Mouse (Mus musculus) MEL (cell line): ENCODE measurements around the gene Ppan.

Source experiments
- CTCF ChIP-seq, 3 experiments: IDR thresholded peaks in 2 of 3; conservative IDR thresholded peaks in 1 of 3; 2 replicates each; pipeline ENCODE4 v1.5.1; 2011 to 2012; ENCODE audit warnings: low read length in 3 of 3, low read depth in 2 of 3, mild to moderate bottlenecking in 2 of 3, improper control_type of control experiment in 1 of 3, inconsistent platforms in 1 of 3, mixed read lengths in 1 of 3, moderate library complexity in 1 of 3; ENCODE audit not compliant: control insufficient read depth in 1 of 3, insufficient read depth in 1 of 3, poor library complexity in 1 of 3, severe bottlenecking in 1 of 3
- GATA1 ChIP-seq: IDR thresholded peaks from 2 replicates; pipeline ENCODE4 v1.6.1; 2011; ENCODE audit warnings: low read depth, low read length, improper control_type of control experiment
- KAT2A ChIP-seq: conservative IDR thresholded peaks from 2 replicates; pipeline ENCODE4 v1.6.1; 2012; ENCODE audit warnings: low read depth, low read length, improper control_type of control experiment, inconsistent platforms
- NRF1 ChIP-seq: IDR thresholded peaks from 2 replicates; pipeline ENCODE4 v1.6.1; 2014; ENCODE audit warnings: low read depth, mild to moderate bottlenecking, inconsistent platforms, low read length, improper control_type of control experiment, moderate library complexity; ENCODE audit not compliant: poor library complexity, insufficient read depth, severe bottlenecking
- POLR2A ChIP-seq, 2 experiments: IDR thresholded peaks; 2 replicates each; pipeline ENCODE4 v1.6.1; 2011 to 2012; ENCODE audit warnings: low read length in 2 of 2, mild to moderate bottlenecking in 2 of 2, control low read depth in 1 of 2, improper control_type of control experiment in 1 of 2, low read depth in 1 of 2, moderate library complexity in 1 of 2; ENCODE audit not compliant: control insufficient read depth in 1 of 2, insufficient read depth in 1 of 2, poor library complexity in 1 of 2
- RCOR1 ChIP-seq: IDR thresholded peaks from 2 replicates; pipeline ENCODE4 v1.6.1; 2012; ENCODE audit warnings: low read depth, mild to moderate bottlenecking, inconsistent platforms, low read length, improper control_type of control experiment
- TCF12 ChIP-seq: IDR thresholded peaks from 2 replicates; pipeline ENCODE4 v1.6.1; 2014; ENCODE audit warnings: low read depth, mild to moderate bottlenecking, inconsistent platforms, low read length, improper control_type of control experiment, moderate library complexity
- ZNF384 ChIP-seq: IDR thresholded peaks from 2 replicates; pipeline ENCODE4 v1.6.1; 2012; ENCODE audit warnings: low read depth, mild to moderate bottlenecking, inconsistent platforms, low read length, improper control_type of control experiment

GRCm38 (mm10) chr9:20894629-20895028 is 6.7 kb downstream of the Ppan start:
- no peak for TF ChIP-seq CTCF (IDR thresholded peaks at IDR 0.05 in 2 of 3, conservative IDR thresholded peaks at IDR 0.05 in 1 of 3; ENCODE audit: control insufficient read depth in 1 of 3, insufficient read depth in 1 of 3, low read depth in 2 of 3, low read length in 3 of 3, poor library complexity in 1 of 3, severe bottlenecking in 1 of 3)
- TF ChIP-seq POLR2A (IDR thresholded peaks at IDR 0.05; ENCODE audit: control insufficient read depth in 1 of 2, insufficient read depth in 1 of 2, low read depth in 1 of 2, low read length in 2 of 2, poor library complexity in 1 of 2), result no peak
- no peak for TF ChIP-seq ZNF384
- TF ChIP-seq KAT2A, result no peak
- no peak for TF ChIP-seq NRF1
- no peak for TF ChIP-seq RCOR1
- no peak for TF ChIP-seq TCF12
- TF ChIP-seq GATA1, result no peak
